Mouse (Mus musculus) CH12.LX (cell line): ENCODE data around the gene Wdr4. TPM values are rescaled to one million over a fixed set of nuclear protein-coding genes. Genes with fewer than 3 reads are reported as not detected.

Source experiments
- DNase-seq: peaks from one replicate; pipeline ENCODE4 v3.0.0-alpha.2; 2013; ENCODE audit errors: extremely low read depth
- H3K27ac ChIP-seq: 2 replicates; pipeline ENCODE4 v1.5.1; 2012; ENCODE audit warnings: low read depth, mild to moderate bottlenecking, control low read depth, moderate library complexity; ENCODE audit not compliant: insufficient read depth
- H3K27me3 ChIP-seq: replicated peaks from 2 replicates; pipeline ENCODE3; 2012; ENCODE audit warnings: inconsistent platforms
- H3K36me3 ChIP-seq, 2 experiments: replicated peaks in 1 of 2; 2 replicates each; pipeline versions ENCODE3 to v1.6.1; 2012; ENCODE audit warnings: inconsistent platforms in 1 of 2, low read length in 1 of 2, mild to moderate bottlenecking in 1 of 2, mixed read lengths in 1 of 2, moderate library complexity in 1 of 2; ENCODE audit not compliant: control insufficient read depth in 1 of 2, insufficient read depth in 1 of 2
- H3K4me1 ChIP-seq, 2 experiments: 2 replicates each; pipeline ENCODE4 v1.6.1; 2012; ENCODE audit warnings: inconsistent platforms in 1 of 2, moderate library complexity in 1 of 2; ENCODE audit not compliant: insufficient read depth in 2 of 2, control insufficient read depth in 1 of 2
- H3K4me2 ChIP-seq: 2 replicates; pipeline ENCODE4 v1.6.1; 2012; ENCODE audit warnings: low read depth, mild to moderate bottlenecking, control low read depth; ENCODE audit not compliant: poor library complexity, insufficient read depth, severe bottlenecking
- H3K4me3 ChIP-seq, 3 experiments: fragments of 150-350 bp in 1 of 3; sonication (generic) in 1 of 3; replicated peaks in 1 of 3; 2 replicates each; pipeline versions ENCODE3 to v1.5.1; 2011 to 2012; ENCODE audit warnings: low read depth in 2 of 3, low read length in 2 of 3, mild to moderate bottlenecking in 2 of 3, moderate library complexity in 2 of 3, control low read depth in 1 of 3, improper control_type of control experiment in 1 of 3, inconsistent platforms in 1 of 3, mixed read lengths in 1 of 3; ENCODE audit not compliant: poor library complexity in 1 of 3
- H3K79me2 ChIP-seq: replicated peaks from 2 replicates; pipeline ENCODE4 v1.6.1; 2012; ENCODE audit warnings: mild to moderate bottlenecking, moderate library complexity; ENCODE audit not compliant: control insufficient read depth, poor library complexity, insufficient read depth, severe bottlenecking; ENCODE audit errors: extremely low read depth
- H3K9ac ChIP-seq: 2 replicates; pipeline ENCODE4 v1.6.1; 2012; ENCODE audit warnings: low read depth, mild to moderate bottlenecking, control low read depth, moderate library complexity; ENCODE audit not compliant: insufficient read depth
- H3K9me3 ChIP-seq: replicated peaks from 2 replicates; pipeline ENCODE3; 2012; ENCODE audit warnings: low read length, inconsistent platforms, mixed read lengths
- CTCF ChIP-seq, 2 experiments: IDR thresholded peaks in 1 of 2; conservative IDR thresholded peaks in 1 of 2; 2 replicates each; pipeline ENCODE4 v1.5.1; 2011 to 2012; ENCODE audit warnings: low read depth in 2 of 2, low read length in 2 of 2, improper control_type of control experiment in 1 of 2, inconsistent platforms in 1 of 2, mild to moderate bottlenecking in 1 of 2, moderate library complexity in 1 of 2
- ETS1 ChIP-seq: conservative IDR thresholded peaks from 2 replicates; pipeline ENCODE4 v1.6.1; 2012; ENCODE audit warnings: low read depth, mild to moderate bottlenecking, inconsistent platforms, low read length, improper control_type of control experiment, moderate library complexity
- MAZ ChIP-seq: IDR thresholded peaks from 2 replicates; pipeline ENCODE4 v1.6.1; 2012; ENCODE audit warnings: low read depth, mild to moderate bottlenecking, inconsistent platforms, low read length, improper control_type of control experiment, moderate library complexity
- MEF2A ChIP-seq: IDR thresholded peaks from 2 replicates; pipeline ENCODE4 v1.6.1; 2014; ENCODE audit warnings: low read depth, mild to moderate bottlenecking, inconsistent platforms, low read length, improper control_type of control experiment, borderline replicate concordance
- NRF1 ChIP-seq: IDR thresholded peaks from 2 replicates; pipeline ENCODE4 v1.6.1; 2014; ENCODE audit warnings: low read depth, mild to moderate bottlenecking, inconsistent platforms, low read length, improper control_type of control experiment, moderate library complexity
- POLR2A ChIP-seq: IDR thresholded peaks from 2 replicates; pipeline ENCODE4 v1.6.1; 2011; ENCODE audit warnings: low read depth, mild to moderate bottlenecking, improper control_type of control experiment, low read length
- POLR2AphosphoS2 ChIP-seq: IDR thresholded peaks from 2 replicates; pipeline ENCODE4 v1.6.1; 2011; ENCODE audit warnings: low read depth, low read length, improper control_type of control experiment
- RAD21 ChIP-seq: IDR thresholded peaks from 2 replicates; pipeline ENCODE4 v1.6.1; 2011; ENCODE audit warnings: low read depth, mild to moderate bottlenecking, low read length, improper control_type of control experiment, moderate library complexity
- SIN3A ChIP-seq: IDR thresholded peaks from 2 replicates; pipeline ENCODE4 v1.6.1; 2012; ENCODE audit warnings: low read length, improper control_type of control experiment, inconsistent platforms
- USF2 ChIP-seq: conservative IDR thresholded peaks from 2 replicates; pipeline ENCODE4 v1.6.1; 2011; ENCODE audit warnings: low read depth, low read length, improper control_type of control experiment
- dilution Hi-C: fragments of 300-500 bp; cut with MboI; formaldehyde crosslinking; loops from 2 replicates; pipeline ENCODE4 v1.14.3; 2020; ENCODE audit warnings: low sequenced_read_pairs; ENCODE audit not compliant: extremely low pct_unique_long_range_greater_than_20kb, extremely low pct_ligation_motif_present
- in situ Hi-C: fragments of 300-500 bp; cut with MboI; formaldehyde crosslinking; loops from 3 replicates; pipeline ENCODE4 v1.14.3; 2019; ENCODE audit warnings: low sequenced_read_pairs, low pct_ligation_motif_present, low pct_unique_long_range_greater_than_20kb, mixed read lengths
- polyA plus RNA-seq: library from polyadenylated mRNA; unstranded; fragments of >175 nt; gene quantifications from 2 replicates; pipeline ENCODE4 v1.2.1, GENCODE M21; 2012; ENCODE audit warnings: low read depth; ENCODE audit not compliant: insufficient read length
- total RNA-seq, 2 experiments: library from RNA; depleted of rRNA; stranded (reverse); fragments of 300-350 nt in 1 of 2; fragments of >200 nt in 1 of 2; gene quantifications; 2 replicates each; pipeline ENCODE4 v1.2.3; 2012 to 2014

Gene Wdr4
- total and polyA plus RNA-seq, 3 experiments: 48.3 to 56.2 (median 51.4) TPM

DNA sequence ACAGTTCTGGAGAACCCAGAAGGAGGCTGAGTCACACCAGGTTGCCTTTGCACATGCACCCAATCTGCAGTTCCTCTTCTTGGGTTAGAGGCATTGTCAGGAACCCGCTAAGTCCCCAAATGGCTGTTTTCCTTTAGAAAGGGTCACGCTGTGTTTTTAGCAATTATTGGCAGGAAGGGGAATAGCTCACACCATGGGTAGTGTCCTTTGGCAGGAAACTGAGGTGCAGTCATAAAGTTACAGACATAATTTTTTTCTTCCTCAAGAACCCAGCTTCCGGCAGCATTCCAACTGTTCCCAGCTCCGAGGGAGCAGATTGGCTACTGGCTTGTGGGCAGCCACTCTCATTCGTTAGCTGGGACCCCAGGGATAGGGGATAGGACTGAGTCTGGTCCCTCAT lies 72.0 kb downstream of the Wdr4 start:
- DNase-seq: no peak
- H3K4me1 ChIP-seq: peaks cover 0 to 13% of the 10 kb centered on the region in 2 experiments; a peak in 3 of 4 replicates
- in situ Hi-C loops (no loop called here), dilution Hi-C loops (no loop called here)
- no peak for TF ChIP-seq MAZ
- H3K9me3 ChIP-seq: no peaks in the 10 kb centered on the region
- H3K27me3 ChIP-seq: peaks cover 58% of the 10 kb centered on the region
- no peak overlapping the region for H3K4me3 ChIP-seq
- H3K27ac ChIP-seq: no peak overlapping the region
- H3K9ac ChIP-seq: no peak overlapping the region
- no peak overlapping the region for H3K4me2 ChIP-seq
- no peaks in the 10 kb centered on the region for H3K79me2 ChIP-seq
- no peaks in the 10 kb centered on the region for H3K36me3 ChIP-seq

DNA sequence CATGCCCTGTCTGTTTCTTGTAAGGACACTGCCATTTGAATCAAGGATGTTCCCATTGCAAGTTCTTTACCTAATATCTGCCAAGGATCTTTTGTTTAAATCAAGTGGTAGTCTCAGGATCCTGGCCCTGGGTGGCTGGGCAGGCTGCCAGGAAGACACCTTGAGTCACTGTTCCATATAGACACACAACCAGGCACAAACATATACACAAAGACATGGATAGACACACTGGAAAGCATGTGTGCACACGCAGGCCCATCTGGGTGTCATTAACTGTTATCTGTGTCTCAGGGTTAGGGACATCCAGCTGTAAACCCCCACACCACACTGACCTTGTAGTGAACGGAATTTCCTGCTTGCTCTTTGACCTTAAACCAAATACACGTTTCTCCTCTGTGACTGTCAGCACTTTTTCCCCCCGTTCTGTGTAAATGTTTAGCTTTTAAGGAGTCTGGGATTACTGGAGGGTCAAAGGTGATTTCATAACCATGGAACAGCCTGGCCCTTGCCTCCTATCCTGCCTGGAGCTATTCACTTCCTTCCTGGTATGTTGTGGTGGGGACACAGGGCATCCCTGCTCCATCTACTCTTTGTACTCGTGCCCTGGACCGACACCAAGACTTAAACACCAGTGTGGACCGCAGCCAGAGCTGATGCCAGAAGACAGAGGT lies 74.6 kb downstream of the Wdr4 start:
- no peak overlapping the region for H3K4me3 ChIP-seq
- TF ChIP-seq MEF2A (no peak), SIN3A (no peak), ETS1 (no peak), POLR2AphosphoS2 (no peak), USF2 (no peak), NRF1 (no peak), RAD21 (no peak), CTCF (conservative IDR thresholded peaks at IDR 0.05 in 1 of 2, IDR thresholded peaks at IDR 0.05 in 1 of 2; ENCODE audit: low read depth in 2 of 2, low read length in 2 of 2) (no peak), POLR2A (no peak)
- TF ChIP-seq, all 38 proteins: peak for 0
- no peak overlapping the region for H3K4me2 ChIP-seq
- H3K36me3 ChIP-seq: no peaks in the 10 kb centered on the region
- dilution Hi-C loops (no loop called here), in situ Hi-C loops (no loop called here)
- H3K79me2 ChIP-seq: no peaks in the 10 kb centered on the region
- no peaks in the 10 kb centered on the region for H3K4me1 ChIP-seq
- H3K9ac ChIP-seq: no peak overlapping the region
- H3K27ac ChIP-seq: no peak overlapping the region
- H3K27me3 ChIP-seq: peaks cover 61% of the 10 kb centered on the region
- no peaks in the 10 kb centered on the region for H3K9me3 ChIP-seq
- no peak for DNase-seq

Other genes starting within 250 kb of the Wdr4 start
- gene Rsph1, start 242.6 kb downstream of the Wdr4 start, total RNA-seq (2012; rRNA removed): not detected in 2 replicates
- not detected in 2 replicates for gene Rsph1, start 242.6 kb downstream of the Wdr4 start, total RNA-seq (2014; rRNA removed)
- gene Rsph1, start 242.6 kb downstream of the Wdr4 start, polyA plus RNA-seq: not detected in 2 replicates
- 4.7 and 6.6 TPM in 2 replicates for gene Slc37a1, start 233.2 kb downstream of the Wdr4 start, total RNA-seq (2012; rRNA removed)
- 1.9 and 2.1 TPM in 2 replicates for gene Slc37a1, start 233.2 kb downstream of the Wdr4 start, total RNA-seq (2014; rRNA removed)
- gene Slc37a1, start 233.2 kb downstream of the Wdr4 start, polyA plus RNA-seq: 2.2 and 2.4 TPM in 2 replicates
- gene Pde9a, start 133.8 kb downstream of the Wdr4 start, total RNA-seq (2012; rRNA removed): not detected in 2 replicates
- not detected in 2 replicates for gene Pde9a, start 133.8 kb downstream of the Wdr4 start, total RNA-seq (2014; rRNA removed)
- gene Pde9a, start 133.8 kb downstream of the Wdr4 start, polyA plus RNA-seq: not detected in 2 replicates
- 357 and 409 TPM in 2 replicates for gene Ndufv3, start 135 bp upstream of the Wdr4 start, total RNA-seq (2012; rRNA removed)
- gene Ndufv3, start 135 bp upstream of the Wdr4 start, total RNA-seq (2014; rRNA removed): 298 and 303 TPM in 2 replicates
- gene Ndufv3, start 135 bp upstream of the Wdr4 start, polyA plus RNA-seq: 272 and 292 TPM in 2 replicates
- 20.5 TPM in 2 replicates for gene Pknox1, start 44.8 kb upstream of the Wdr4 start, total RNA-seq (2012; rRNA removed)
- gene Pknox1, start 44.8 kb upstream of the Wdr4 start, total RNA-seq (2014; rRNA removed): 22.3 and 25.7 TPM in 2 replicates
- gene Pknox1, start 44.8 kb upstream of the Wdr4 start, polyA plus RNA-seq: 15.1 and 16.7 TPM in 2 replicates
- 1.4 and 1.5 TPM in 2 replicates for gene Cbs, start 117.3 kb upstream of the Wdr4 start, total RNA-seq (2012; rRNA removed)
- 1.2 and 1.3 TPM in 2 replicates for gene Cbs, start 117.3 kb upstream of the Wdr4 start, total RNA-seq (2014; rRNA removed)
- 1.9 and 3.0 TPM in 2 replicates for gene Cbs, start 117.3 kb upstream of the Wdr4 start, polyA plus RNA-seq
- gene U2af1, start 138.9 kb upstream of the Wdr4 start, total RNA-seq (2012; rRNA removed): 141 and 183 TPM in 2 replicates
- 269 and 286 TPM in 2 replicates for gene U2af1, start 138.9 kb upstream of the Wdr4 start, total RNA-seq (2014; rRNA removed)
- gene U2af1, start 138.9 kb upstream of the Wdr4 start, polyA plus RNA-seq: 316 and 391 TPM in 2 replicates
- gene Cryaa, start 157.8 kb upstream of the Wdr4 start, total RNA-seq (2012; rRNA removed): 0.17 and 0.51 TPM in 2 replicates
- not detected in 2 replicates for gene Cryaa, start 157.8 kb upstream of the Wdr4 start, total RNA-seq (2014; rRNA removed)
- not detected in 2 replicates for gene Cryaa, start 157.8 kb upstream of the Wdr4 start, polyA plus RNA-seq